Mouse (Mus musculus): ENCODE results near the gene Alg5.

Gene Alg5

GRCm38 (mm10) chr3:54737317-54737716, 2.0 kb downstream of the Alg5 start:
- DNase-seq = no peak

GRCm38 (mm10) chr3:54741965-54742364, 6.6 kb downstream of the Alg5 start:
- DNase-seq = no peak

- DNase-seq = peak; percentile 50 to 61
Measured at GRCm38 (mm10) chr3:54745799-54746198, 10.5 kb downstream of the Alg5 start.

GRCm38 (mm10) chr3:54753411-54753810, 18.1 kb downstream of the Alg5 start:
- DNase-seq = no peak

GRCm38 (mm10) chr3:54755145-54756041, 20.1 kb downstream of the Alg5 start, which contains the start of gene Smad9:
Gene Smad9 (plus strand): TSS chr3:54755582.
- peak; percentile 72 to 76 for DNase-seq

GRCm38 (mm10) chr3:54756058-54756457, 20.7 kb downstream of the Alg5 start:
- DNase-seq = peak; percentile 28 to 47

GRCm38 (mm10) chr3:54757446-54757845, 22.1 kb downstream of the Alg5 start:
- DNase-seq = no peak

GRCm38 (mm10) chr3:54759211-54759610, 23.9 kb downstream of the Alg5 start:
- DNase-seq = no peak

GRCm38 (mm10) chr3:54760321-54761115, 25.2 kb downstream of the Alg5 start:
- DNase-seq = no peak

GRCm38 (mm10) chr3:54761258-54761657, 25.9 kb downstream of the Alg5 start:
- no peak for DNase-seq

- DNase-seq = peak; percentile 67 to 71
Measured at GRCm38 (mm10) chr3:54764418-54764817, 29.1 kb downstream of the Alg5 start.

- peak; percentile 24 to 25 for DNase-seq
Measured at GRCm38 (mm10) chr3:54765521-54765920, 30.2 kb downstream of the Alg5 start.

- no peak for DNase-seq
Measured at GRCm38 (mm10) chr3:54766034-54766433, 30.7 kb downstream of the Alg5 start.

GRCm38 (mm10) chr3:54766811-54767210, 31.5 kb downstream of the Alg5 start:
- no peak for DNase-seq

- no peak for DNase-seq
Measured at GRCm38 (mm10) chr3:54768592-54768991, 33.3 kb downstream of the Alg5 start.

- no peak for DNase-seq
Measured at GRCm38 (mm10) chr3:54769349-54770275, 34.3 kb downstream of the Alg5 start.

GRCm38 (mm10) chr3:54773613-54774012, 38.3 kb downstream of the Alg5 start:
- no peak for DNase-seq

- DNase-seq = no peak
Measured at GRCm38 (mm10) chr3:54775989-54776631, 40.8 kb downstream of the Alg5 start.

GRCm38 (mm10) chr3:54790601-54791000, 55.3 kb downstream of the Alg5 start:
- DNase-seq = no peak

- no peak for DNase-seq
Measured at GRCm38 (mm10) chr3:54791822-54792677, 56.7 kb downstream of the Alg5 start.

GRCm38 (mm10) chr3:54793762-54794161, 58.4 kb downstream of the Alg5 start:
- no peak for DNase-seq

All from cerebellum, postnatal 10 days (tissue).